Mouse (Mus musculus) lung, embryonic 15.5 days (tissue): ENCODE results near the gene Desi2. TPM values are rescaled to one million over a fixed set of nuclear protein-coding genes. Genes with fewer than 3 reads are reported as not detected.
"Not testable (repeated sequence)": the region's sequence is repeated elsewhere in the genome, so short reads cannot be mapped to it uniquely, and the experiment has no call there.

Experiments
- ATAC-seq: fragments of 200-750 bp; cut with Nextera tagmentation; 2 replicates; pipeline ENCODE4 v1.8.0; 2017; ENCODE audit warnings: moderate number of reproducible peaks, borderline replicate concordance; ENCODE audit not compliant: low FRiP score, low TSS enrichment; ENCODE audit errors: extremely low read depth
- H3K27ac ChIP-seq: fragments of 300-500 bp; sonication (generic); 2 replicates; pipeline ENCODE4 v1.5.1; 2015; ENCODE audit warnings: moderate library complexity, mild to moderate bottlenecking, inconsistent platforms
- H3K27me3 ChIP-seq: fragments of 300-500 bp; sonication (generic); 2 replicates; pipeline ENCODE4 v1.6.1; 2015; ENCODE audit warnings: inconsistent platforms
- H3K36me3 ChIP-seq: fragments of 300-500 bp; sonication (generic); 2 replicates; pipeline ENCODE4 v1.6.1; 2015; ENCODE audit warnings: inconsistent platforms
- H3K4me1 ChIP-seq: fragments of 300-500 bp; sonication (generic); 2 replicates; pipeline ENCODE4 v1.6.1; 2015; ENCODE audit warnings: inconsistent platforms
- H3K4me2 ChIP-seq: fragments of 300-500 bp; sonication (generic); 2 replicates; pipeline ENCODE4 v1.6.1; 2015; ENCODE audit warnings: inconsistent platforms, mild to moderate bottlenecking, moderate library complexity
- H3K4me3 ChIP-seq: fragments of 300-500 bp; sonication (generic); 2 replicates; pipeline ENCODE4 v1.5.1; 2015; ENCODE audit warnings: mild to moderate bottlenecking, inconsistent platforms
- H3K9ac ChIP-seq: fragments of 300-500 bp; sonication (generic); 2 replicates; pipeline ENCODE4 v1.6.1; 2015; ENCODE audit warnings: inconsistent platforms
- H3K9me3 ChIP-seq: fragments of 300-500 bp; sonication (generic); 2 replicates; pipeline ENCODE4 v1.6.1; 2016; ENCODE audit warnings: inconsistent platforms
- WGBS: fragments of 180-500 bp; shearing (Covaris S2); methylation state at CpG from one replicate; pipeline ENCODE4 v1.1.7; 2015; 5-methylcytosine and 5-hydroxymethylcytosine counted together
- polyA plus RNA-seq: library from polyadenylated mRNA; unstranded; fragments of >200 nt; fragmentation: Nextera tagmentation; extraction: Ambion mirVana; gene quantifications from 2 replicates; pipeline ENCODE4 v1.2.1, GENCODE M21; 2015

Gene Desi2
- 20.7 and 22.8 TPM in 2 replicates for polyA plus RNA-seq

DNA sequence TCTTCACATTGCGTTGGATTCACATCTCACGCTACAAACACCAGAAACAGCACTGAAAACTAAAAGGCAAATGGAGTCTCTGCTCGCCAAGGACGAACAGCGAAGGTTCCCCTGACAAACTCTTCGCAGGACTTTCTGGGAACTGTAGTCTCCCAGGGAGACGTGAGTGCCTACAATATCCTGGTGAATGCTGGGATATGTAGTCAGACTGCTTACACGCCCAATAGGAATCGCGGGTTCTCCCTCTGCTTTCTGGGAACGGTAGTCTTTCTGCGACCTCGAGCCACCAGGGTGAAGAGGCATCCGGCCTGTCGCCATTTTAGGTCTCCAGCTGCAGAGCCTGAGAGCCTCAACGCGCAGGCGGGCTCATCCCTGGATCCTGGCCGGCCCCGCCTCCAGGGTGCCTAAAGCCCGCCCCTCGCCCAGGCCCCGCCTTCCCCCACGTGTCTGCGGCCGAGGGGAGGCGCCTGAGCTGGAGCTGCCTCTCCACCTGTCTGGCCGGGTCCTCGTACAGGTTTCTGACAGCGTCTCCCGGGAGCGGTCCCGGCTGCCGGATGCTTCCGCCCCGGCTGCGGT lies at the start of gene Desi2:
Gene Desi2, plus strand, starts transcription at position 202 of the 576 bp plus-strand sequence.
- Histone ChIP-seq H3K27ac (peak within 1 kb of the TSS; percentile 85), H3K9ac (peak within 1 kb of the TSS; percentile 59), H3K4me2 (peak within 1 kb of the TSS; percentile 65), H3K4me3 (peak within 1 kb of the TSS; percentile 74)
- peak; percentile 99 for ATAC-seq
- not testable (repeated sequence) for H3K9me3 ChIP-seq, H3K27me3 ChIP-seq, H3K4me1 ChIP-seq, H3K36me3 ChIP-seq
- under 1% methylated on average over 37 of the region's 37 CpGs for WGBS

DNA sequence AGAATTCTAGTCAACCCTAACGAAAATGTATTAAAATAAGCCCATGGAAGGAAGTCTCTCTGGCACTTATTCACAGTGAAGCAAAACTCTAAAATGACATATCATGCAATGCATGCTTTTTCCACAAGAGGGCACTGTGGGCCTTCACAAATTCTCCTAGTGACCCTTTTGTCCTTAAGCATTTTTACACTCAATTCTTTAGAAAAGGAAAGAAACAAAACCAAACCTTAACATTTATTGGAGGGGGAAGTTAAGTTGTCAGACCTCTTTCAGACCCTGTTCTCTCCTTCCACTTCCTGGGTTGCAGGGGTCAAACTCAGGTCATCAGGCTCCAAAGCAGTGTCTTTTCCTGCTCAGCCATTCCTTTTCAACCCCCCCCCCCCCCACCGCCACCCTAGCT lies 40.7 kb upstream of the Desi2 start:
- WGBS, result 5% methylated on average over 1 of the region's 2 CpGs
- not testable (repeated sequence) for H3K9me3 ChIP-seq, H3K36me3 ChIP-seq, H3K4me1 ChIP-seq, ATAC-seq, H3K27me3 ChIP-seq, H3K4me2 ChIP-seq, H3K27ac ChIP-seq, H3K4me3 ChIP-seq, H3K9ac ChIP-seq

DNA sequence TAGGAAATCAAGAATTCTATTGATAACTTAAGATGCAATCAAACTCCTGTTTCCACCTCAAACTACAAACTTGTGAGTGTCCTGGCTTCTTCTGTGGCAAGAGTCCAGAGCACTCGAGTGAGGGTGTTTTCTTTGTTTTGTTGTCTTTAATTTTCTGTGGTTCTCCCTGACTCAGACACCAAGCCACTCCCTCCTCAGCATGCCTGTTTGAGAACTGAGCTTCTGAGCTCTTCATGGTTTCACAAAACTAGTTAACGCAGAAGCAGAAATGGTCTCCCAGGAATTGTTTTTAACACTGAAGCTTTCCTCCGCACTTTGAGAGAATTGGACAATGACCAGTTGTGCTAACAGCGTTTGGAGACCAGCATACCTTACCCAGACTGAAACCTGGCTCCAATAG lies 40.3 kb upstream of the Desi2 start:
- not testable (repeated sequence) for H3K4me1 ChIP-seq, H3K9me3 ChIP-seq, ATAC-seq, H3K27ac ChIP-seq, H3K4me2 ChIP-seq, H3K36me3 ChIP-seq, H3K9ac ChIP-seq, H3K27me3 ChIP-seq, H3K4me3 ChIP-seq
- 46% methylated on average over 4 of the region's 4 CpGs for WGBS

GRCm38 (mm10) chr1:178182251-178182650 lies 5.0 kb upstream of the Desi2 start:
- WGBS, result 80% methylated on average over 2 of the region's 2 CpGs
- Histone ChIP-seq H3K4me1 (no peaks in the 10 kb centered on the region), H3K4me3 (no peak overlapping the region), H3K9ac (no peak overlapping the region), H3K36me3 (no peaks in the 10 kb centered on the region), H3K27me3 (no peaks in the 10 kb centered on the region), H3K27ac (no peak overlapping the region), H3K4me2 (no peak overlapping the region), H3K9me3 (no peaks in the 10 kb centered on the region)
- ATAC-seq, result no peak

GRCm38 (mm10) chr1:178185591-178185990 lies 1.6 kb upstream of the Desi2 start:
- Histone ChIP-seq H3K27ac (no peak overlapping the region), H3K4me1 (peaks cover 10% of the 10 kb centered on the region; the same call in 1 of the 2 replicates), H3K9me3 (no peaks in the 10 kb centered on the region), H3K9ac (no peak overlapping the region), H3K27me3 (no peaks in the 10 kb centered on the region), H3K4me2 (no peak overlapping the region), H3K4me3 (no peak overlapping the region), H3K36me3 (no peaks in the 10 kb centered on the region)
- no peak for ATAC-seq

GRCm38 (mm10) chr1:178187810-178188209 lies 593 bp downstream of the Desi2 start:
- H3K4me3 ChIP-seq, result peak overlapping the region; percentile 74
- H3K4me2 ChIP-seq, result peak overlapping the region; percentile 51
- not testable (repeated sequence) for H3K9me3 ChIP-seq, H3K36me3 ChIP-seq, H3K4me1 ChIP-seq, H3K27me3 ChIP-seq
- peak; percentile 68; the same call in 1 of the 2 replicates for ATAC-seq
- 0% methylated on average over 23 of the region's 38 CpGs for WGBS
- peak overlapping the region; percentile 59 for H3K9ac ChIP-seq
- H3K27ac ChIP-seq, result peak overlapping the region; percentile 85

GRCm38 (mm10) chr1:178188386-178188785 lies 1.2 kb downstream of the Desi2 start:
- Histone ChIP-seq H3K27ac (no peak overlapping the region), H3K4me3 (peak overlapping the region; percentile 40), H3K9ac (peak overlapping the region; percentile 14; the same call in 1 of the 2 replicates), H3K36me3 (no peaks in the 10 kb centered on the region), H3K4me1 (peaks cover 10% of the 10 kb centered on the region; the same call in 1 of the 2 replicates), H3K9me3 (no peaks in the 10 kb centered on the region), H3K4me2 (peak overlapping the region; percentile 65), H3K27me3 (no peaks in the 10 kb centered on the region)
- WGBS, result 11% methylated on average over 13 of the region's 13 CpGs
- ATAC-seq, result no peak

- H3K9ac ChIP-seq, result no peak overlapping the region
- 0 out of 2 replicates have a peak, but pooled peaks cover 8% of the 10 kb centered on the region for H3K4me1 ChIP-seq
- H3K4me3 ChIP-seq, result no peak overlapping the region
- H3K4me2 ChIP-seq, result no peak overlapping the region
- H3K9me3 ChIP-seq, result no peaks in the 10 kb centered on the region
- 68% methylated on average over 10 of the region's 10 CpGs for WGBS
- no peak for ATAC-seq
- no peaks in the 10 kb centered on the region for H3K36me3 ChIP-seq
- peak overlapping the region; percentile 39; the same call in 1 of the 2 replicates for H3K27ac ChIP-seq
- no peaks in the 10 kb centered on the region for H3K27me3 ChIP-seq
Measured at GRCm38 (mm10) chr1:178205701-178206325, 18.6 kb downstream of the Desi2 start.

DNA sequence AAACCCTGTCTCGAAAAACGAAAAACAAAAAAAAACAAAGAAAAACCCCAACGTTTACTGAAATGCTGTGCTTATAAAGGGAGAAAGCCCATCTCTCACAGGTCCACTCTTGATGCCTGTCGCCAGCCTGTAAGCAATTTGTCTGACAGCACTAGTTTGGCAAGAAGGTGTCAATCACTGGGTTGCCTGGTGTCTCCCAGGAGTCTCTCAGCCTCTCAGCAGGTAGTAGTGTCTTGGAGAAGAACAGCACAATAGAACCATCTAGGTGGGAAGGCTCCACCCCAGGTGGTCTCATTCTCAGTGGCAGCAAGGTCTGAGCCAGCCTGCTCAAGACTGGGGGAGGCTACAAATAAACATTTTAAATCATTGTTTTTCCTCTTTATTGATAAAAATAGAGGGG lies 20.6 kb downstream of the Desi2 start:
- not testable (repeated sequence) for H3K27ac ChIP-seq, H3K9ac ChIP-seq, H3K4me2 ChIP-seq, H3K9me3 ChIP-seq, ATAC-seq, H3K4me3 ChIP-seq, H3K36me3 ChIP-seq, H3K27me3 ChIP-seq, H3K4me1 ChIP-seq
- WGBS, result 90% methylated on average over 4 of the region's 4 CpGs

GRCm38 (mm10) chr1:178209966-178210365 lies 22.7 kb downstream of the Desi2 start:
- Histone ChIP-seq H3K4me1 (0 out of 2 replicates have a peak, but pooled peaks cover 8% of the 10 kb centered on the region), H3K27me3 (no peaks in the 10 kb centered on the region), H3K4me2 (no peak overlapping the region), H3K9me3 (no peaks in the 10 kb centered on the region), H3K9ac (no peak overlapping the region), H3K27ac (peak overlapping the region; percentile 63), H3K36me3 (no peaks in the 10 kb centered on the region), H3K4me3 (no peak overlapping the region)
- peak; percentile 84; the same call in 1 of the 2 replicates for ATAC-seq

DNA sequence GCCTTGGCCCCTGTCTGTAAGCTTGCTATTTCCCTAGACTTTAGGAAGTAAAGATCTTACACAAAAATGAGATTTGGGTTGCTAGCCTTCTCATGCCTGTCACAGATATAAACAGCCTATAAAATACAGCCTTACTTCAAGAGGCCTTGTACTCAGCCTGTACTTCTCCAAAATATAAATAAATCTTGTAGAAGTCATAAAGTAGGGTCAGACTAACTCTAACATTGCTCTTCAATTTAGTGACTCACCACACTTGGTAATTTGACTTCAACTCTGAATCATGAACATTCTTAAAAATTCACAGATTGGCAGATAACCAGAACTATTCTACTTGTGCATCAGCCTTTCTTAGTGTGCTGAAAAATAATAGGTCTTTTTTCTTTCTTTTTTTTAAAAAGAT lies 29.9 kb downstream of the Desi2 start:
- no peak overlapping the region for H3K4me3 ChIP-seq
- peaks cover 16% of the 10 kb centered on the region for H3K4me1 ChIP-seq
- no peak overlapping the region for H3K27ac ChIP-seq
- no peak overlapping the region for H3K4me2 ChIP-seq
- ATAC-seq, result no peak
- no peaks in the 10 kb centered on the region for H3K9me3 ChIP-seq
- no peaks in the 10 kb centered on the region for H3K27me3 ChIP-seq
- no peaks in the 10 kb centered on the region for H3K36me3 ChIP-seq
- H3K9ac ChIP-seq, result no peak overlapping the region

- Histone ChIP-seq H3K27ac (peak overlapping the region; percentile 5; the same call in 1 of the 2 replicates), H3K4me1 (peaks cover 16% of the 10 kb centered on the region), H3K4me2 (no peak overlapping the region), H3K4me3 (no peak overlapping the region), H3K27me3 (no peaks in the 10 kb centered on the region), H3K36me3 (no peaks in the 10 kb centered on the region), H3K9ac (no peak overlapping the region), H3K9me3 (no peaks in the 10 kb centered on the region)
- no peak for ATAC-seq
Measured at GRCm38 (mm10) chr1:178218305-178218704, 31.1 kb downstream of the Desi2 start.
